Mouse (Mus musculus): ENCODE results near the gene Mb. TPM values are rescaled to one million over a fixed set of nuclear protein-coding genes. Genes with fewer than 3 reads are reported as not detected.
A peak's percentile ranks its signal among the peaks of the same experiment; 100 is the strongest.

Mb gene
- total RNA-seq, 2 experiments from 2014 or later: 0.42 to 0.46 TPM

- no peak for DNase-seq (ENCODE audit: low spot score in 2 of 2)
These were observed 63.3 kb downstream of the Mb start for GRCm38 (mm10) chr15:76987137-76987536.

GRCm38 (mm10) chr15:76982745-76983144 is 67.7 kb downstream of the Mb start:
- no peak for DNase-seq (ENCODE audit: low spot score in 2 of 2)

GRCm38 (mm10) chr15:76979799-76980198 is 70.7 kb downstream of the Mb start:
- DNase-seq (ENCODE audit: low spot score in 2 of 2): no peak

- DNase-seq (ENCODE audit: low spot score in 2 of 2): no peak
These were observed 73.9 kb downstream of the Mb start for GRCm38 (mm10) chr15:76976619-76977018.

- DNase-seq (ENCODE audit: low spot score in 2 of 2): peak; percentile 48 to 94
These were observed 76.4 kb downstream of the Mb start for GRCm38 (mm10) chr15:76973855-76974651.

- no peak for DNase-seq (ENCODE audit: low spot score in 2 of 2)
These were observed 77.1 kb downstream of the Mb start for GRCm38 (mm10) chr15:76973272-76973854.

- no peak for DNase-seq (ENCODE audit: low spot score in 2 of 2)
These were observed 77.8 kb downstream of the Mb start for GRCm38 (mm10) chr15:76972661-76973060.

Other genes with a start within 250 kb of the Mb start
- gene Zfp251, start 179.2 kb downstream of the Mb start, total RNA-seq (2021): 10 to 100 TPM; 47.2 to 48.8 TPM
- 1 to 10 TPM; 5.4 to 5.7 TPM for gene Zfp7, start 171.4 kb downstream of the Mb start, total RNA-seq (2021)
- under 1 TPM in 1 of 2 experiments, not detected in 1; 0.51 TPM for gene Gm49527, start 171.3 kb downstream of the Mb start, total RNA-seq (2021)
- gene Zfp647, start 125.2 kb downstream of the Mb start, total RNA-seq (2021): 1 to 10 TPM; 4.3 to 5.6 TPM
- 10 to 100 TPM; 28.0 to 28.8 TPM for gene 1110038F14Rik, start 102.2 kb downstream of the Mb start, total RNA-seq (2021)
- gene Apol6, start 5.9 kb downstream of the Mb start, total RNA-seq (2021): not detected

Data from layer of hippocampus, adult 18-20 months (tissue).